Mouse (Mus musculus): ENCODE measurements around the gene Pbx1.

The Pbx1 gene

DNA sequence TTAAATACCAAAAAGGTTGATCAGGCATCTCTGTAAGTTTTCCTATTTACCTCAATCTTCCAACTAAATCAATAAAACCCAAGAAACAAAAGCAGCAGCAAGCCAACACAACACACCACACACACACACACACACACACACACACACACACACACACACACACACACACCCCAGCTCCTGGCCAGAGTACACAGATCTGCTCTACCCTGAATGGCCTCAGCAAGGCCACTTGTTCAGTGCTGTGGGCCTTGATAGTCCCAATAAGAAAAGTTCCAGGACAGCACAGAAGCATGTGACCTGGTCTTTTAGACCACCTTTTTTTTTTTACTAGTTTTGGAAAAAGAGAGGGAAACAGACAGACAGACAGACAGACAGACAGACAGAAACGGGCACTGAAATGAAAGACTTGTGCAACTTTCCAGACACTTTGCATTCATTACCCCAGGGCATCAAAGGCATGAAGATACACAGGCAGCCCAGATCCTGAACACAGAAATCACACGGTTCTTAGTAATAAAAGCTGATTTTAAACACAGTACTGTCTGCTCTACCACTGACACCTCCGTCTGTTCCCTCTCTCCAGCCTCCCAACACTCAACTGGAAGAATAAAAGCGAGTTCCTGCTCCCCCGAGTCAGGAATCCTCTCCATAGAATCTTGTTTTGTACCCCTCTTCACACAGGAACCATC is 6.9 kb downstream of the Pbx1 start:
- DNase-seq (ENCODE audit: low read depth), result no peak

DNA sequence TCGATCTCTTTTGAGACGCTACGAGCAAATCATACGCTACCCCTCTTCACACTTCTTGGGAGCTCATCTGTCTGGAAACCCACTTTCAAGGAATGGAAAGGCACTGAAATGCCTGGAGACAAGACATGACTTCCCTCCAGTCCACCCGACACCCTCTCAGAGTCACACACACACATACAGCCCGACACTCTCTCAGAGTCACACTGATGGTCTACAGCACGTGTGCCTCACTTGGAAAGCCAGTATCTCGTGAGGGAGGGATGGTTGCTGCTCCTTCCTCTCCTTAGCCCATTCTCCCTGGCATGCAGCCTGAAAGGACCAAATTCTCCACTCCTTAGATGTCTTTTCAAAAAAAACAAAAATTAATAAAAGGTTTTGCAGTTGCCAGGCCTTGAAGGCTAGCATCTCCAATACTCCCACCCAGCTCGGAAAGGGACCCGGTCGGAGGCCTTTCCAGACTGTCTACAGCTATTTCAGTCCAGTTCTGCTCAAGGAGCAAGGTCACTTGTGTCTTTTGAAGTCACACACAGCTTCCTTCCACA is 8.6 kb downstream of the Pbx1 start:
- no peak for DNase-seq (ENCODE audit: low read depth)

DNA sequence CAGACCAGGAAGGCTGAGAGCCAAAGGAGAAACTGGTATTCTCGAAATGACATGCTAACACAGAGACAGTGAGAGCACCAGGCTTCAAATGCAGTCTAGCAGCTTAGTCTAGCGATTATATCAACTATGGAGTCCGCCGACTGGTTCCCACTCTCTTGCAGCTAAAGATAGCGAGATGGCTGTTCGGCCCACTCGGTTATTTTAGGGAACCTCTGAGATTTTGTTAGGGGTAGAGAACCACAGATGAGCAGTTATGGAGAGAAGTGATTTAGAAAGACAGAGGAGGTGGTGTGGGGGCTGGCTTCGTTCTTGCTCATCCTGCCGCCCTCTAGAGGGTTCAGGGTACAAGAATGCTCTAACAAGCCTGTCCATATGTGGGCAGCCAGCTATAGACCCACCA is 13.2 kb downstream of the Pbx1 start:
- DNase-seq (ENCODE audit: low read depth), result no peak

DNA sequence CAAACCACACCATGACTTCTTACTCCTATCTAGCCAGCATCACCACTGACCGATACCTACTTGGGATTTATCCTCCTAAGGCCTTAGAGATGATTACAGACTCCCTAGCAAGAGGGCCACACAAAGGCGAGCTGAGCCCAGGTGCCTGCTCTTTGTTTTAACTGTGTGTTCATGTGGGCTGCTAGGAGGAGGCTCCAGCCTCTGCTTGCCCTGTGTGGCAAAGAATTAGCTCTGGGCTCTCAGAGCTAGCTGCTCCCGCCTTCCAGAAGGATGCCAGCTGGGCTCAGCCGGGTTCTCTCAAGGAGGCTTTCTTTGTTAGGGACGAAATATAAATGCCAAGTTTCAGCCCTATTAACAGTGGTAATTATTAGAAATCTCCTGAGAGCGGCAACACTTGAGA is 14.4 kb downstream of the Pbx1 start:
- DNase-seq (ENCODE audit: low read depth), result no peak

DNA sequence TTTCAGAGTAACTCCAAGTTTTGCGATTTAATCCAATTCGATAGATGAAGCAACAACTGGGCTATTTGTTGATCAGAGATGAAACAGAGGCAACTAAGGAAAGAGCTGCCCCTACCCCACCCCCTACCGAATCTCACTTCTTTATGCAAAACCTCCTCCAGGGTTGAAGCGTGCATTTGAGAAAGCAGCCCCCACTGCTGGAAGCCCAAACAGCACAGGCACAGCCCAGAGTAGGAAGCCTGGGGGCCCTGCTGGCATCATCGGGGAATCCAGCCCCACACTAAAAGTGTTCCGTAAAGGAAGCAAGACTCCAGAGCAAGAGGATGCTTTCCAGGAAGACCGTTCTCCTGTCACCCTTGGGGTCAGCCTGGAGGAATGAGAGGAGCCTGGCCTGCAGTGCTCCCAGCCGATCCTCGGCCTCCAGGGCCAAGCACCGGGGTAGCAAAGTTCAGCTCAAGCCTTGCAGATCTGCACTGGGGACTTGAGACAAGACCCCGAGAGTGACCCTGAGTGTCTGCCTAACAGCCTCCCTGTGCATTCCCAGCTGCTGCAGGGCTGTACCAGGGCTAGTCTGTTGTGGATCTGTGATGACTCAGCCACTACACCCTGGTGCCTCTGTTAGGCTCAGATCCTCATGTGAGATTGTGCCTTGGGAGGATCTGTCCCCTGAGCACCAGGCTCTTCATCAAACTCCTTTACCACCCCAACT is 15.2 kb downstream of the Pbx1 start:
- DNase-seq (ENCODE audit: low read depth), result no peak

DNA sequence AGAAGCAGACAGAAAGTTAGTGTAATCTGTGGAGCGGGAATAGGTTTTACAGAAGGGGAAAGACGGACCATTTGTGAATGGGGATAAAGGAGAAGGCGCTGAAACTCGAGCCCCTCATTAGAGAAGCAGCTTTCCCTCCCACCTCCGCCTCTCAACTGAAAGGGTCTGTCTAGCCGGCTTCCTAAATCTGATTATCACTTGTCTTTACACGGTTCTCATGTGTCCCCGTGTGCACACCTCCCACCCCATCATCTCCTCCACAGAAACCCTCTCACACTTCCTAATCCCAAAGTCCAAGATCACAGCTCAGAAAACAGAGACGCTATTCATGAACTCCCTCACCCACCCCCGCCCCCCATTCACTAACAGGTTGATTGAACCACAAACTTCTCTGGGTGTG is 21.5 kb downstream of the Pbx1 start:
- no peak for DNase-seq (ENCODE audit: low read depth)

DNA sequence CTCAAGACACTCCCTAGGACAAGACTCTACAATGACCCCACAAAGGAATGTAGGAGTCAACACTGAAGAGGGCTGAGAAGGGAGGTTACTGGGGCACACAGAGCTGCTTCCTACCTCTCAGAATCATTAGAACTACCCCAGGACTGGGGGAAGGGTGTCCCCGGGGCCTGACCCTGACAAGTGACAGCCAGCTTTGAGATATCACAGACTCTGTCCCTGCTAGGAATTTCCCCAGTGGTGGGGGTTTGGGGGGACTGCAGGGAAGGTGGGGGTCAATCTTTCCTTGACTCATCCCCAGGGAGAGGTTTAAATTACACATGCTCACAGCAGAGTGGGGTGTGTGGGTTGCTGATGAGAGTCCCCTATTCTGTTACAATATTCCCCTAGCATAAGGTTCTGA is 22.0 kb downstream of the Pbx1 start:
- no peak for DNase-seq (ENCODE audit: low read depth)

DNA sequence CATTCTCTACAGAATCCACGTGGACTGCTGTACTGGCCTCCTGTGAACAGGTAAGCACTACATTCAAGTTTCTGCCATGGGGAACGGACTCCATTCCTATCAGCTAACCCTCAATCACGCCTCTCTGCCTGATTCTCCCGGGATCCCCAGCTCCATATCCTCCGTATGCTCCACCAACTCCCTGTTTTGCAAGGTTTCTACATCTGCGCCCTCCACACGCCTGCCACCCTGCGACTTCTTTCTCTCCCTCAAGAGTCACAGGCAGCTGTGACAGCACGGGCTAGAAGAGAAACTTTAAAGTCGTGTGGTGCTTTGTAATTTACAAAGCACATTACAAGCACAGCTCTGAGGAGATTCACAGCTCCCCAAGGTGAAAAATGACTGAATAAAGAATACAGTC is 23.3 kb downstream of the Pbx1 start:
- DNase-seq (ENCODE audit: low read depth), result no peak

DNA sequence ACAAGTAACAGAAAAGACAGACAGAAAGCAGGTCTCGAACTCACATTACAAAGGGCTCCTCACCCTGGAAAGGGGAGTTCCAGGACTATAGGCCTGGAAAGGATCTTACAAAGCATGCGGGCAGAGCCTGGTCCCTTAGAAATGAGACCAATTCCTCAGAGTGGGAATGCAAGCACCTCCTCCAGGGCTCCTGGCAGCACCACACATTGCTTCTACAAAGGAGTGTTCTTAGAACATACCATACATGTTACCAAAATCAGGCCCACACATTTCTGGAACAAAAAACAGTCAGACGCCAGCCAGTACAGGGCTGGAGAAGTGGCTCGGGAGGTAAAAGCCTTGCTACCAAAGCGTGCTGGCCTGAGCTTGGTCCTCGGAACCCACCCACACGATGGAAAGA is 24.1 kb downstream of the Pbx1 start:
- no peak for DNase-seq (ENCODE audit: low read depth)

DNA sequence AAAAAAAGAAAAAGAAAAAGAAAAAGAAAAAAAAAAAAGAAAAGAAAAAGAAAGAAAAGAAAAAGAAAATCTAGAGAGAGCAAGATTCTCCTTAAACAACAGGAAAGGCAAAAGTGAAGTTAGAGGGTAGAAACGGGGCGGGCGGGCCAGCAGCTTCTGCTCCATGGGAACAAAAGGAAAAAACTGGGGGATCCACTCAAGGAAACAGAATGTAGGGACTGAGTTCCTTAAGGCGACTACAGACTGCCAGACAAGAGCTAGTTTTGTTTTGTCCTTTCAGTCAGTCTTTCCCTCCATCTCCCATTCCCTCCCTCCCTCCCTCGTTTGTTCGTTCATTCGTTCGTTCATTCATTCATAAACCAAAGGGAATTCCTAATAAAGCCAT is 25.8 kb downstream of the Pbx1 start:
- no peak for DNase-seq (ENCODE audit: low read depth)

DNA sequence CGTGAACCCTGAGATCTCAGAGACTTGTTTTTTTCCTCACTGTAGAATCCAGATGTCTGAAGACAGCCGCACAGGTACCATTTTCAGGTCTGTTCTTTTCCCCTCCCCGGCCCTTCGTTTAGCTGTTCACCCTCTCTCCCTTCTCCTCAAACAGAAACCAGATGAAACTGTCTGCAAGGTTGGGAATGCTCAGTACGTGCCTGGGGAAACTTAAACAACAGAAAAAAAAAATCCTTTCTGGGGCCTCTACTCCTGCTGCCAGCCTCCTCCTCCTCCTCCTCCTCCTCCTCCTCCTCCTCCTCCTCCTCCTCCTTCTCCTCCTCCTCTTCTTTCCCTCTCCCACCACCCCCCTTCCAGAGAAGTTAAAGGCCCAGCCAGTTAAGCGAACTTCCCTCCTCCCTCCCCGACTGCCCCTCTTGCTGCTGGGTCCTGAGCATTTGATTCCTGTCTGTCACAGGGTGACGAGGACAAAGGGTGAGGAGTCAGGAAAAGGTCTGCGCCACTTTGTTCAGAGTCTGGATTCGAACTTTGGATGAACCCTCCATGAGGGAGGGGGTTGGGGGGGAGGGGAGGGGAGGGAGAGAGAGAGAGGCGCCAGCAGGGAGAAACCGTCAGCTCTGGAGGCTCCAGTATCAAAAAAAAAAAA is 26.3 kb downstream of the Pbx1 start:
- no peak for DNase-seq (ENCODE audit: low read depth)

DNA sequence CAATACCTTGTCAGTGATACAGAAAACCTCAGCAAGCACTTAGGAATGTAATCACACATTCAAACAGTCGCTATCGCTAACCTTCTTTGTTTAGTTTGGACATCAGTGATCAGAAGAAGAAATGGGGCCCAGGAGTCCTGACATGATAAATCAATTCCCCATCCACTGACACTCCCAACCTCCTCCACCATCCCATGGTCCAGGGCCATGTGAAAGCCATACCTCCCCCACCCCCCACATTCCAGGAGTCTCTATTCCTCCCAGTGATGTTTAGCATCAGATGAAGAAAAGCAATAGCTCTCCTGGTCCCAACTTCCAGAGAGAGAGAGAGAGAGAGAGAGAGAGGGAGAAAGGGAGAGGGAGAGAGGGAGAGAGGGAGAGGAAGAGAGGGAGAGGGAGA is 28.5 kb downstream of the Pbx1 start:
- DNase-seq (ENCODE audit: low read depth), result no peak

DNA sequence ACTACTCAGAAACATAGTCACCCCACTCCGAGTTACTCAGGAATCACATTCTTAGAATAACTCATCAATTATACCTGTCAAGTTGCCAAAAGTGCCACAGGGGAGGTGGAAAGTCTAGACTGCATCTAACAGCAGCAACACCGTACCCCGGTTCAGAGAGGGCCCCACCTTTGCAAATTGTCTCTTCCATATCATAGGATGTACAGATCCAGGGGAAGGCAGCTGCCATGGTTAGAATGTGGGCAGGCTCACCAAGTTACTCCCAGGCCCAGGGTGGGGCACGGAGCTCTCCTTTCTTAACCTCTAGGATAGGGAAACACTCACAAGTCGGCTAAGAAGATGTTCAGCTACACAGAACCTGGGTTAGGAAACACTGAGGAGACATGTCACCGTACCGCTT is 29.4 kb downstream of the Pbx1 start:
- no peak for DNase-seq (ENCODE audit: low read depth)

DNA sequence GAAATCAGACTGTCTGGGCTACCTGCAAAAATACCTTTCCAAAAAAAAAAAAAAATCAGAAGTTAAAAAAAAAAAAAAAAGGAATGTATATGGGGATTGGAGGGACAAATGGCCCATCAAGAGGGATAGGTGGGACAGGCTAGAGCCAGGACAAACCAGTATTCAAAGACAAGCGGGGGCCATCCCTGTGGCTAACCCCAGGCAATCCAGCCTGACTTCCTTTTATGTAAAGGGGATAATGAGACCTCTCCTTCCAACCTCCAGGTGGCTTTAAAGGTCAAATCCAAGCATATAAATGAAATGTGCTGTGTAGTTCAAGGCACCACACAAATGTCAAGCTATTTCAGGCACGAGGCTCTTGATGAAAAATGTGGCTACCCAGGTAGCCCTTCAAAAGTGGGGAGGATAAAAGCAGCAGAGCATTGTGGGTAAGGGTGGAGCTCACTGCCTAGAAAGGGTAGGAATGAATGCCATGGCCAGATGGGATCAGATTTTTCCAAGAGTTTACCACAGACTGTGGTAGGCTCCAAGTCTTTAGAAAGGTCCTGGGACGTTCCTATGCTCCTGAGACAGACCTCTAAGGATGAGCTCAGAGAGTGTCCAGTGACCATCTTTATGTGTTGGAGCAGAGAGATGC is 36.4 kb downstream of the Pbx1 start:
- no peak for DNase-seq (ENCODE audit: low read depth)

DNA sequence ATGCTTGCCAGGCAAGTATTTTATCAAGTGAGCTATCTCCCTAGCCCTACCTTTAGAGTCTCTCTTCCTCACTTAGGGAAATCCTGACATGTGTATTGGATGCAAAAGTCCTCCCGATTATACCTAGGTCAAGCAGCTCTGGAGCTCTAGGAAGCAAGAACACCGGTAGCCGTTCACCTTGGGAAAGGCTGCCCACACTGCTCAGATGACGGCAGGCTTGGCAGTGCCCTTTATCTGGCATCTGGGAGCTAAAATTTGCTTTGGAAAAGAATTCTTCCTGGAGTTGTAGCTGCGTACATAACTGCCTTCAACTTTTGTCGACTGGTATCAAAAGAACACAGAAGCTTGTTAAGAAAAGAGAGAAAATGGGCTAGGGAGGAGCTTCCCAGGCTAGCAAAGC is 37.5 kb downstream of the Pbx1 start:
- DNase-seq (ENCODE audit: low read depth), result no peak

DNA sequence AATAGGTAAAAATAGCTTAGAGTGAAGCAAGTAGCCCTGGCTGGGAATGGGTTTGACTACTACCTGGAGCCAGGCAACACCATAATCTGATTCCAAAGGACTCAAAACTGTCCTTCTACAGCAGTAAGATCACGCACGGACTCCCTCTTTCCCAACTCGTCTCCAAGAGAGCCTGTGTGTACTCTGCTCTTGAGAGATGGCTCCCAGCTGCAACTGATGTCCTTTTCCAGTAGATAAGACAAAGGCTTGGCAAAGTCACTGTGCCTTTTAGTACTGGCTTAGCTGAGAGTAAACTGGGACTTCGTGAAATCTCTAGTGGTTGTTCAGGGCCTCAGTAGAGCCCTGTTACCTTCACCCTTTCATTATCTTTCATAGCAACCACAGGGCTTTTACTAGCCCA is 38.6 kb downstream of the Pbx1 start:
- no peak for DNase-seq (ENCODE audit: low read depth)

DNA sequence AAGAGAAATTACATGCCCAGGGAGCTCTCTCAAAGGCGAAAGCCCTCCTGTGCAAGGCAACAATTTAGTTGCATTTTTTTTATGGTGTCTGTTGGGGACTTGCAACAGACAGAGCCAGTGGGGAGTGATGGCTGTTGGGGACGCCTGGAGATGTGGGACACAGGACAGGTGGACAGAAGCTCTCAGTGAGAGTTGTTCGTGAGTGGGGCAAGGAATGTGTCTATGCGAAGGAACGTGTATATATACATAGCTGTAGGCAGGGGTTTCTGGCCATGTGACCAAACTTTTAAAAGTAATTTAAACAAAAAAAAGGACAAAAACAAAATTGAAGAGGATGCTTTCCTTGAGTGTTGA is 39.6 kb downstream of the Pbx1 start:
- DNase-seq (ENCODE audit: low read depth), result no peak

DNA sequence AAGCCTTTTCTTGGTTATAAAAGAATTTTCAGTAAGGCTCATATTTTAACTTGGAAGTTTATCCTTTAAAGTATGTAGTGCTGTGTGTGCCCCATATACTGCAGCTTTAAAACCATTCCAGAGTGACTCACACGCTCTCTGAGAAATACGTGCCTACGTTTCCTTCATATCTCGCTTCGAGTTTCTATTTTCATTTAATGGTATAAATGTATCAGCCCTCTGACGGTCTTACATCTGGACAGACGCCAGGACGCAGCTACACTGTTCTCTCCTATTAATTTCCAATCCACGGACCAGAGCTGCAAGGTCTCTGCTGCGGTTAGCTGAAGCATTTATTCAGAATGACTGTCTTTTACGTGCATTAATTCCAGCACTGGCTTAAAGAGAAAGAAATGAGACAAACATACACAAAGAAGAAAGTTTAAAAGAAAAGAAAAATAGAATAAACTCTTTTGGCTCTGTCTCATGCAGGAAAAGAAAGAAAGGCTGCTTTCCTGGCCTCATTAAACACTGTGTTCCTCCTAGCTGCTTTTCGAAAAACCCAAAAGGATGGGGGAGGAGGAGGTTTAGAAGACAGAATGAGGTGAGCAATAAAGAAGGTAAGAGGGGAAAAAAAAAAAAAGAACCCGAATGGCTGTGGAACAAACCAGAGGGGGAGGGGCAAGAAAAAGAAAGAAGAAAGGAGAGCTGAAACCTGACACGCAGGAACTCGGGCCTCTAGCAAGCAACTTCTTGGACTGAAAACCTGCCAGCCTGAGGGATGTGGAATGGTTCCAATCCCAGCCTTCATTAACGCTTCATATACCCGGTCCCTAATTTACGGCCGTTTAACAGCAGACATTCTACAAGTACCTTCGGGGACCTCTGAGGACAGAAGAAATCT is 40.2 kb downstream of the Pbx1 start:
- DNase-seq (ENCODE audit: low read depth), result no peak

DNA sequence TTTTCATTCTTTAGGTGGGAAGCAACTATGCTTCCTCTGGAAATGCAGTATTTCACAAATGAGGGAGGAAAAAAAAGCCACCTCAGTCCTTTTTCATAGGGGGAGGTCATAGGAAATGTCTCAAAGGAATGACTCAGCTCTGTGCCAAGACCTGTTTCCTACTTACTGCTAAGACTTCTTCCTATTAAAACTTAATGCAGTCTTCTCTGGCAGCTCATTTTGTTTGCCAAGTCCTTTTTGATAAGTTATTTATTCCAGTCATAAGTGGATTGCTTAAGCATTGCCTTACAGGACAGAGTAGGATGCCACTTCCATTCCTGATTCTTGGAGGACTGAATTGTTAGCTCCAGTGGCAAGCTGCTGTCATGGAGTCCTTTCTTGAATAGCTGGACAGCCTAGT is 41.3 kb downstream of the Pbx1 start:
- DNase-seq (ENCODE audit: low read depth), result no peak

DNA sequence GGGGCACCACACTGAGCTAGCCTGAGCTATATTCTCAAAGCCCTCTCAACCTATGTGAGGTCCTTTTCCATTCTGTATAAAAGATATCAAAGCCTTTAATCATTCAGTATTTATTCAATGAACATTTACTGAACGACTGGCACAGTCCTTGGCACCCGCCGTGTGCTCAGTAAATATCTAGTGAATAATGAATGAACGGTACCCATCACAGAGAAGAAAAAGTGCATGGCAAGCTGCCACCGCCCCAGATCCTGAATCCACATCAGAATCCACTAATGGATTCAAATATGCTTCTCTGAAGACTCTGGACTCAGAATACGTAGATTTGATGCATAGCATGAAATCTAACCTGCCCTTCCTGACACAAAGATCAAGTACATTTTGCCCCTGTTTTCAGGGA is 45.9 kb downstream of the Pbx1 start:
- DNase-seq (ENCODE audit: low read depth), result no peak

DNA sequence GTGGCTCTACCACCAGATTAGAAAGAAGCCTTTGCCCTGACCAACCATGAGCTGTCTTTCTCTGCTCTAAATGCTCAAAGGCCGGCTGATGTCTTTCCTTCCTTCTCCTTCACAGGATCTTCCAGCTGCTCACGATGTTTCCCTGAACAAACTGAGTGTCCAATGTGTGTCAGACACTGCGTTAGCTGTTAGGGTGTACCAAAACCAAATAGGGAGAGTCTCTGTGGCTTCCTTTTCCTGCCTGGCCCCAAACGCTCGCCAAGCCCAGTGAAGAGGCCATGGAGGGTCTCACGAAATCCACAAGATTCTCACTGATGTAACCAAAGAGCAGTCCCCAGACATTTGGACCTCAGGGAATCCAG is 47.5 kb downstream of the Pbx1 start:
- DNase-seq (ENCODE audit: low read depth), result no peak
